Mouse (Mus musculus): ENCODE results near the gene Cbx4. TPM values are rescaled to one million over a fixed set of nuclear protein-coding genes. Genes with fewer than 3 reads are reported as not detected.

Gene Cbx4
- polyA plus RNA-seq, 1 experiment from 2014 or later: 8.9 TPM

DNA sequence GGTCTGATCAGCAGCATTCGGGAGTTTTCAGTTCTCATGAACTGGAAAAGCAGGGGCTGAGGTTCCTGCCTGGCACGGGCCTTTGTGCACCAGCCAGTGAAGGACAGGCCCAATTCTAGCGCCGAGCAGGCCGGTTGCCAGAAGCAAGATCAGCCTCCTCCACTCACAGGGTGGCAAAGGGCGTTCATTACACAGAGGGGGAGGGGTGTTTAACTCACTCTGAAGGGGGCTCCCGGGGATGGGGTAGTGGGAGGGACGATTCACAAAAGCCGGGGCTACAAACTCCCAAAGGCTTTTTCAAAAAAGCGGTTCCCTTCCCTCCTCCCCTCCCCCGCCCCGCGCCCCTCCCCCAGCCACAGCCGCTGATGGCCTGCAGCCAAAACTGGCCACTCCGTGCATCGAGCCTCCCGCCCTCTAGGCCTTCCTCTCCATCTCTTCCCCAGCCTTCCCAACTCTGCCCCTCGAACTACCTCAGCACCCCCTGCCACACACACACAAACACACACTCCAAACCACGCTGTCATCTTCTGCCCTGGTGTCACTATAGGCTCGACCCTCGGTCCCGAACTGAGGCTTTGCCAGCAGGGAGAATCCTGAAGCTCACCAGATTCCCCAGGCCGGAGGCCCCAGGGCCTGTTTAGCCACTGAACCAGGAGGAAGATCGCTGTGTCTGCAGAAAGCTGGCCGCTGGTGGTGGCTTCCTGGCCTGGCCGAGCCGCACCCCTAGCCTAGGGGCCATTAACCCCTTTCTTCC lies 7.2 kb downstream of the Cbx4 start:
- Histone ChIP-seq H3K4me1 (peaks cover 52% of the 10 kb centered on the region), H3K27ac (peak overlapping the region; percentile 82), H3K4me3 (peak overlapping the region; percentile 38), H3K36me3 (peaks cover 28% of the 10 kb centered on the region), H3K27me3 (ENCODE audit: insufficient read depth, poor library complexity, severe bottlenecking) (peaks cover 88% of the 10 kb centered on the region), H3K9me3 (no peaks in the 10 kb centered on the region)
- DNase-seq (ENCODE audit: low spot score): no peak
- 4% methylated on average over 27 of the region's 27 CpGs for WGBS

GRCm38 (mm10) chr11:119077755-119078154 lies 8.3 kb downstream of the Cbx4 start:
- H3K27ac ChIP-seq: no peak overlapping the region
- H3K4me1 ChIP-seq: peaks cover 41% of the 10 kb centered on the region
- peaks cover 26% of the 10 kb centered on the region for H3K36me3 ChIP-seq
- no peak overlapping the region for H3K4me3 ChIP-seq
- H3K9me3 ChIP-seq: no peaks in the 10 kb centered on the region
- DNase-seq (ENCODE audit: low spot score): no peak
- H3K27me3 ChIP-seq (ENCODE audit: insufficient read depth, poor library complexity, severe bottlenecking): peaks cover 88% of the 10 kb centered on the region
- WGBS: 74% methylated on average over 4 of the region's 4 CpGs

- no peak for DNase-seq (ENCODE audit: low spot score)
- H3K4me3 ChIP-seq: no peak overlapping the region
- no peaks in the 10 kb centered on the region for H3K9me3 ChIP-seq
- H3K27me3 ChIP-seq (ENCODE audit: insufficient read depth, poor library complexity, severe bottlenecking): peaks cover 88% of the 10 kb centered on the region
- 81% methylated on average over 5 of the region's 5 CpGs for WGBS
- peaks cover 22% of the 10 kb centered on the region for H3K4me1 ChIP-seq
- H3K36me3 ChIP-seq: peaks cover 7% of the 10 kb centered on the region
- H3K27ac ChIP-seq: no peak overlapping the region
Measured at GRCm38 (mm10) chr11:119075805-119076204, 10.2 kb downstream of the Cbx4 start.

- 66% methylated on average over 6 of the region's 6 CpGs for WGBS
- Histone ChIP-seq H3K4me1 (peaks cover 9% of the 10 kb centered on the region), H3K9me3 (0 out of 2 replicates have a peak, but pooled peaks cover 5% of the 10 kb centered on the region), H3K27ac (no peak overlapping the region), H3K27me3 (ENCODE audit: insufficient read depth, poor library complexity, severe bottlenecking) (peaks cover 72% of the 10 kb centered on the region), H3K4me3 (no peak overlapping the region), H3K36me3 (no peaks in the 10 kb centered on the region)
- no peak for DNase-seq (ENCODE audit: low spot score)
Measured at GRCm38 (mm10) chr11:119073876-119074433, 12.1 kb downstream of the Cbx4 start.

- no peak for DNase-seq (ENCODE audit: low spot score)
- peaks cover 62% of the 10 kb centered on the region for H3K27me3 ChIP-seq (ENCODE audit: insufficient read depth, poor library complexity, severe bottlenecking)
- H3K4me3 ChIP-seq: no peak overlapping the region
- H3K4me1 ChIP-seq: no peaks in the 10 kb centered on the region; the same call in 1 of the 2 replicates
- 76% methylated on average over 6 of the region's 6 CpGs for WGBS
- no peaks in the 10 kb centered on the region for H3K36me3 ChIP-seq
- H3K27ac ChIP-seq: no peak overlapping the region
- 0 out of 2 replicates have a peak, but pooled peaks cover 5% of the 10 kb centered on the region for H3K9me3 ChIP-seq
Measured at GRCm38 (mm10) chr11:119072986-119073385, 13.0 kb downstream of the Cbx4 start.

- H3K4me1 ChIP-seq: no peaks in the 10 kb centered on the region; the same call in 1 of the 2 replicates
- H3K9me3 ChIP-seq: 0 out of 2 replicates have a peak, but pooled peaks cover 5% of the 10 kb centered on the region
- H3K27ac ChIP-seq: peak overlapping the region; percentile 22; the same call in 1 of the 2 replicates
- DNase-seq (ENCODE audit: low spot score): no peak
- peaks cover 57% of the 10 kb centered on the region for H3K27me3 ChIP-seq (ENCODE audit: insufficient read depth, poor library complexity, severe bottlenecking)
- 77% methylated on average over 7 of the region's 7 CpGs for WGBS
- H3K36me3 ChIP-seq: no peaks in the 10 kb centered on the region
- H3K4me3 ChIP-seq: no peak overlapping the region
Measured at GRCm38 (mm10) chr11:119072239-119072638, 13.8 kb downstream of the Cbx4 start.

DNA sequence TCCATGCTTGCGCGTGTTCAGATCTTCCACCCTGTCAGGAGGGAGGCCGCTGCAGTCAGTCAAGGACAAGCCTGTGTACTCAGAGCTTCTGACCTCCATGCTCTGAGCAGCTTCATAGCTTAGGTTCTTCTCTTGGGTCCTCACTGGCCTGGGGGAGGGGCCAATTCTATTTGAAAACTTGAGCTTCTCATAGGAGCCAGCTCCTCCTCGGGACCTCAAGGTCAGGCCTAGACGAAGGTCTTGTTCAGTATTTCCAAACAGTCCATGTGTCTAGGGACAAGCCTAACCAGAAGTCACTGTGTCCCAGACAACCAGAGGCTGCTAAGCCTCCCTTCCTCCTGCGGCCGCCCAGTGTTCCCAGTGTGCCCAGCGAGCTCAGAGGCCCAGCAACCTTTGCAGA lies 19.2 kb downstream of the Cbx4 start:
- WGBS: 74% methylated on average over 8 of the region's 8 CpGs
- Histone ChIP-seq H3K27ac (no peak overlapping the region), H3K9me3 (0 out of 2 replicates have a peak, but pooled peaks cover 5% of the 10 kb centered on the region), H3K4me1 (no peaks in the 10 kb centered on the region), H3K36me3 (no peaks in the 10 kb centered on the region), H3K4me3 (no peak overlapping the region), H3K27me3 (ENCODE audit: insufficient read depth, poor library complexity, severe bottlenecking) (peaks cover 64% of the 10 kb centered on the region)
- DNase-seq (ENCODE audit: low spot score): no peak

DNA sequence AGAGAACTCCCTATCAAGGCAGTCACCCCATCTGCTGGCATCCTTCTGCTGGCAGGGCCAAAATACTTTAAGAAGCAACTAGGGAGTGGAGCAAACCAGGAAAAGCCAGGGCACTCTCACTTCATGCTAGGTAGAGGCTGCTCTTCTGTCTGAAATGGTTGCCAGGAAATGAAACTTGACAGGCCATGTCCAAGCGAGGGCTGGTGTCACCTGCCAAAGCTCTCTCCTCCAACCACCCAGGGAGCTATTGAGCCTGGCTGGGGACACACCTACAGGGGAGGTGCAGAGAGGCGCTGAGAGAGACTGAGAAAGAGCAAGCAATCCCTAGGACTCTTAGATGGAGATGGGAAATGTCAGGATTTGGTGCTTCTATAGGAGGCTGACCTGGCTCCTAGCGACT lies 26.8 kb downstream of the Cbx4 start:
- WGBS: 16% methylated on average over 3 of the region's 3 CpGs
- Histone ChIP-seq H3K4me3 (peak overlapping the region; percentile 74; the same call in 1 of the 2 replicates), H3K27ac (no peak overlapping the region), H3K9me3 (no peaks in the 10 kb centered on the region), H3K36me3 (no peaks in the 10 kb centered on the region), H3K4me1 (peaks cover 49% of the 10 kb centered on the region), H3K27me3 (ENCODE audit: insufficient read depth, poor library complexity, severe bottlenecking) (peaks cover 92% of the 10 kb centered on the region)
- DNase-seq (ENCODE audit: low spot score): no peak

DNA sequence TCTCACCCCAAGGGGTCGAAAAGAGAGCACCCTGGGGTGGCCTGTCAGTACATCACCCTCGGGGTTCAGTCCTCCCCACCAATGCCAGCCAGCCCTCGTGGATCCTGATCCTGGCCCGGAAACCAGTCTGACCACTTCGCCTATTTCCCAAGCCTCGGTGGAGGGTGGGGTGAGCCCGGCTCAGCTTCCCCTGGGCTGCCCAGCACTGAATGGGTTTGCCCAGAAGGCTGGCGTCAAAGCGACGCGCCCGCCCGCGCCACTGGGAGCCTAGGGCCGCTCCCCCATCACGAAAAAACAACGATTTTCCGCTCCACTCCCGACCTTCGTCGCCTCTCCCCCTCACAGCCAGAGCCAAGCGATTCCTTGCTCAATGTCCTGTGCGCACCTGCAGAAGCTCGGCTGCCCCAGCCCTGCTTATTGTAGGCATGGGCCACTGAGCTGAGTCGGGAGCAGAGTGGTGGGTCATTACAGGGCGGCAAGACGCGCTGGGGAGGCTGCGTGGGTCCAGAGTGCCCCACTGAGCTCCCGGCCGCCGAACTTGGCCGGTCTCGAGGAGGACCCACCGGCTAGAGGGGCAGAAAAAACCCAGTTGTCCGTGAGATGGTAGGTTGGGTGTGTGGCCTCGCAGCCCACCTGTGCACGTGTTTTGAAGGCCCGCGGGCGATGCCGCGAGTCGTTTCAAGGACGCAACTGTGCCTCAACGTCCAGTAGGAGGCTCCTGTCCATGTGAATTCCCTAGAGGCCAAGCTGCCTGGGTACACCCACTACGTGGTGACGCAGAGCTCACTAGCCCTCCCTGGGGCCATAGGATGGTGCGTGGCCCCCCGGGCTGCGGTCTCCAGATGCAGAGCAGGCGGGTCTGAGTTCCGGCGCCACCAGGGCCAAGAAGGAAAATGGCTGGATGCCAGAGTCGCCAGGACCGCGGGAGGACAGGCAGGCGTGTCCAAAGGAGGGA lies 27.7 kb downstream of the Cbx4 start:
- no peaks in the 10 kb centered on the region for H3K9me3 ChIP-seq
- H3K27me3 ChIP-seq (ENCODE audit: insufficient read depth, poor library complexity, severe bottlenecking): peaks cover 93% of the 10 kb centered on the region
- H3K4me1 ChIP-seq: peaks cover 59% of the 10 kb centered on the region
- peak overlapping the region; percentile 74 for H3K4me3 ChIP-seq
- no peaks in the 10 kb centered on the region for H3K36me3 ChIP-seq
- peak; percentile 76 for DNase-seq (ENCODE audit: low spot score)
- 3% methylated on average over 58 of the region's 58 CpGs for WGBS
- H3K27ac ChIP-seq: peak overlapping the region; percentile 99

- WGBS: under 1% methylated on average over 9 of the region's 9 CpGs
- Histone ChIP-seq H3K4me3 (peak overlapping the region; percentile 74), H3K9me3 (no peaks in the 10 kb centered on the region), H3K27ac (peak overlapping the region; percentile 99), H3K36me3 (no peaks in the 10 kb centered on the region), H3K27me3 (ENCODE audit: insufficient read depth, poor library complexity, severe bottlenecking) (peaks cover 91% of the 10 kb centered on the region), H3K4me1 (peaks cover 69% of the 10 kb centered on the region)
- peak; percentile 73 for DNase-seq (ENCODE audit: low spot score)
Measured at GRCm38 (mm10) chr11:119057291-119057690, 28.7 kb downstream of the Cbx4 start.

GRCm38 (mm10) chr11:119056301-119057211 lies 29.5 kb downstream of the Cbx4 start:
- Histone ChIP-seq H3K36me3 (no peaks in the 10 kb centered on the region), H3K27me3 (ENCODE audit: insufficient read depth, poor library complexity, severe bottlenecking) (peaks cover 91% of the 10 kb centered on the region), H3K27ac (peak overlapping the region; percentile 99), H3K4me1 (peaks cover 76% of the 10 kb centered on the region), H3K4me3 (peak overlapping the region; percentile 74), H3K9me3 (no peaks in the 10 kb centered on the region)
- under 1% methylated on average over 65 of the region's 65 CpGs for WGBS
- DNase-seq (ENCODE audit: low spot score): peak; percentile 76
